In genomic region chr7:66388621-66389532, GRCm38 (mm10) we compare ENCODE assay signal across 8 mouse cellular contexts. TPM values are rescaled to one million over a fixed set of nuclear protein-coding genes. Genes with fewer than 3 reads are reported as not detected.
DNase-seq lines count a peak whose midpoint lies in the region; ATAC-seq lines count a peak whose summit lies in the region.

No protein-coding gene starts in this region.

- H3K9me3 ChIP-seq in hindbrain, embryonic 15.5 days: no peaks in the 10 kb centered on the region

- H3K27me3 ChIP-seq in hindbrain, embryonic 15.5 days: peaks cover 8% of the 10 kb centered on the region; the same call in 1 of the 2 replicates

- 17% methylated on average over 28 of the region's 28 CpGs for WGBS in hindbrain, embryonic 15.5 days

- no peak overlapping the region for H3K27ac ChIP-seq in hindbrain, embryonic 15.5 days (replicated peaks)

- H3K9ac ChIP-seq in hindbrain, embryonic 15.5 days: peak overlapping the region; percentile 53; the same call in 1 of the 2 replicates

- H3K4me3 ChIP-seq in hindbrain, embryonic 15.5 days: peak overlapping the region; percentile 56

- peak; percentile 82 for DNase-seq in adipocyte (ENCODE audit: low spot score)
- DNase-seq in cerebellum, postnatal 36 days: peak; percentile 39 to 57
- DNase-seq in gastrocnemius, adult 18-20 months (ENCODE audit: low spot score): peak; percentile 81
- DNase-seq in layer of hippocampus, postnatal 36 days: peak; percentile 32 to 46
- peak; percentile 91 for DNase-seq in lung, postnatal 25 days (ENCODE audit: low spot score)
- peak; percentile 38 for DNase-seq in retina, postnatal 7 days (ENCODE audit: low read depth, low spot score)
- DNase-seq in testis, postnatal 10 days (ENCODE audit: low spot score): no peak

- H3K4me2 ChIP-seq in hindbrain, embryonic 15.5 days: peak overlapping the region; percentile 98

- H3K36me3 ChIP-seq in hindbrain, embryonic 15.5 days: no peaks in the 10 kb centered on the region

- H3K4me1 ChIP-seq in hindbrain, embryonic 15.5 days (replicated peaks): peaks cover 18% of the 10 kb centered on the region

- peak; percentile 86 for ATAC-seq in hindbrain, embryonic 15.5 days (ENCODE audit: low FRiP score, low read depth)

RNA-seq across cellular contexts. Expression of gene Lrrk1, which starts 0.7 kb away (rescaled TPM):
- total RNA-seq in gastrocnemius, adult 18-20 months (2021): 1 to 10 TPM; 2.8 to 3.4 TPM
- polyA plus RNA-seq in hindbrain, embryonic 15.5 days (2015; fragmentation: Nextera tagmentation; extraction: Ambion mirVana): 3.4 and 4.6 TPM in 2 replicates
- total RNA-seq in layer of hippocampus, postnatal 36 days (2021): 1 to 10 TPM; 2.3 to 3.4 TPM

RNA-seq across cellular contexts. Expression of gene Gm10974, which starts 23.2 kb away (rescaled TPM):
- total RNA-seq in gastrocnemius, adult 18-20 months (2021): not detected
- polyA plus RNA-seq in hindbrain, embryonic 15.5 days (2015; fragmentation: Nextera tagmentation; extraction: Ambion mirVana): not detected in 2 replicates
- total RNA-seq in layer of hippocampus, postnatal 36 days (2021): not detected

RNA-seq across cellular contexts. Expression of gene Aldh1a3, which starts 38.4 kb away (rescaled TPM):
- total RNA-seq in gastrocnemius, adult 18-20 months (2021): 1 to 10 TPM in 1 of 2 experiments, under 1 TPM in 1; 0.37 to 1.4 TPM
- 2.1 and 2.9 TPM in 2 replicates for polyA plus RNA-seq in hindbrain, embryonic 15.5 days (2015; fragmentation: Nextera tagmentation; extraction: Ambion mirVana)
- 1 to 10 TPM in 1 of 2 experiments, under 1 TPM in 1; 0.88 to 1.6 TPM for total RNA-seq in layer of hippocampus, postnatal 36 days (2021)
